Mouse (Mus musculus): ENCODE results near the gene Ptprn2. TPM values are rescaled to one million over a fixed set of nuclear protein-coding genes. Genes with fewer than 3 reads are reported as not detected.

Gene Ptprn2
- polyA plus RNA-seq, 1 experiment from 2014 or later = 0.25 TPM

- no peak for ATAC-seq (ENCODE audit: insufficient number of reproducible peaks, insufficient read depth, low FRiP score, low TSS enrichment, low read depth)
- no peak overlapping the region for H3K4me3 ChIP-seq (replicated peaks)
Measured at GRCm38 (mm10) chr12:117016753-117017595, 531.5 kb downstream of the Ptprn2 start.

GRCm38 (mm10) chr12:117017912-117018311 lies 532.4 kb downstream of the Ptprn2 start:
- H3K36me3 ChIP-seq = no peaks in the 10 kb centered on the region
- no peak for ATAC-seq (ENCODE audit: insufficient number of reproducible peaks, insufficient read depth, low FRiP score, low TSS enrichment, low read depth)
- no peak overlapping the region for H3K4me2 ChIP-seq
- no peak overlapping the region for H3K27ac ChIP-seq
- no peaks in the 10 kb centered on the region for H3K9me3 ChIP-seq
- no peak overlapping the region for H3K9ac ChIP-seq (replicated peaks)
- no peaks in the 10 kb centered on the region; the same call in 1 of the 2 replicates for H3K4me1 ChIP-seq (replicated peaks)
- H3K27me3 ChIP-seq = peaks cover 7% of the 10 kb centered on the region
- H3K4me3 ChIP-seq (replicated peaks) = no peak overlapping the region
- WGBS = 24% methylated on average over 2 of the region's 2 CpGs

More at GRCm38 (mm10) chr12:117016753-117017595, 531.5 kb downstream of the Ptprn2 start:
- Histone ChIP-seq H3K27ac (no peak overlapping the region), H3K4me2 (no peak overlapping the region), H3K27me3 (peaks cover 7% of the 10 kb centered on the region), H3K9me3 (no peaks in the 10 kb centered on the region), H3K36me3 (no peaks in the 10 kb centered on the region), H3K4me1 (replicated peaks) (no peaks in the 10 kb centered on the region), H3K9ac (replicated peaks) (no peak overlapping the region)
- 80% methylated on average over 15 of the region's 15 CpGs for WGBS

GRCm38 (mm10) chr12:117023235-117023634 lies 537.7 kb downstream of the Ptprn2 start:
- H3K9me3 ChIP-seq = no peaks in the 10 kb centered on the region
- H3K9ac ChIP-seq (replicated peaks) = no peak overlapping the region
- WGBS = 49% methylated on average over 4 of the region's 4 CpGs
- no peak overlapping the region for H3K4me3 ChIP-seq (replicated peaks)
- no peaks in the 10 kb centered on the region for H3K27me3 ChIP-seq
- H3K27ac ChIP-seq = no peak overlapping the region
- H3K36me3 ChIP-seq = no peaks in the 10 kb centered on the region
- no peak overlapping the region for H3K4me2 ChIP-seq
- ATAC-seq (ENCODE audit: insufficient number of reproducible peaks, insufficient read depth, low FRiP score, low TSS enrichment, low read depth) = peak; percentile 33; the same call in 1 of the 2 replicates
- H3K4me1 ChIP-seq (replicated peaks) = peaks cover 9% of the 10 kb centered on the region

GRCm38 (mm10) chr12:117024916-117025315 lies 539.4 kb downstream of the Ptprn2 start:
- Histone ChIP-seq H3K9ac (replicated peaks) (no peak overlapping the region), H3K9me3 (no peaks in the 10 kb centered on the region), H3K27me3 (no peaks in the 10 kb centered on the region), H3K4me1 (replicated peaks) (peaks cover 9% of the 10 kb centered on the region), H3K4me2 (no peak overlapping the region), H3K4me3 (replicated peaks) (no peak overlapping the region), H3K36me3 (no peaks in the 10 kb centered on the region), H3K27ac (no peak overlapping the region)
- 86% methylated on average over 4 of the region's 4 CpGs for WGBS
- no peak for ATAC-seq (ENCODE audit: insufficient number of reproducible peaks, insufficient read depth, low FRiP score, low TSS enrichment, low read depth)

GRCm38 (mm10) chr12:117025676-117026075 lies 540.2 kb downstream of the Ptprn2 start:
- Histone ChIP-seq H3K27me3 (no peaks in the 10 kb centered on the region), H3K9ac (replicated peaks) (no peak overlapping the region), H3K36me3 (no peaks in the 10 kb centered on the region), H3K4me1 (replicated peaks) (peaks cover 9% of the 10 kb centered on the region), H3K27ac (no peak overlapping the region), H3K9me3 (no peaks in the 10 kb centered on the region), H3K4me3 (replicated peaks) (no peak overlapping the region), H3K4me2 (no peak overlapping the region)
- no peak for ATAC-seq (ENCODE audit: insufficient number of reproducible peaks, insufficient read depth, low FRiP score, low TSS enrichment, low read depth)

- ATAC-seq (ENCODE audit: insufficient number of reproducible peaks, insufficient read depth, low FRiP score, low TSS enrichment, low read depth) = no peak
- WGBS = 86% methylated on average over 6 of the region's 6 CpGs
Measured at GRCm38 (mm10) chr12:117027351-117027750, 541.8 kb downstream of the Ptprn2 start.

GRCm38 (mm10) chr12:117028333-117028961 lies 542.9 kb downstream of the Ptprn2 start:
- no peaks in the 10 kb centered on the region for H3K27me3 ChIP-seq
- H3K4me1 ChIP-seq (replicated peaks) = peaks cover 5% of the 10 kb centered on the region
- no peak for ATAC-seq (ENCODE audit: insufficient number of reproducible peaks, insufficient read depth, low FRiP score, low TSS enrichment, low read depth)
- no peak overlapping the region for H3K9ac ChIP-seq (replicated peaks)
- H3K9me3 ChIP-seq = no peaks in the 10 kb centered on the region
- no peaks in the 10 kb centered on the region for H3K36me3 ChIP-seq
- no peak overlapping the region for H3K4me2 ChIP-seq
- no peak overlapping the region for H3K27ac ChIP-seq
- H3K4me3 ChIP-seq (replicated peaks) = no peak overlapping the region
- WGBS = 63% methylated on average over 5 of the region's 5 CpGs

More at GRCm38 (mm10) chr12:117027351-117027750, 541.8 kb downstream of the Ptprn2 start:
- Histone ChIP-seq H3K4me2 (no peak overlapping the region), H3K9ac (replicated peaks) (no peak overlapping the region), H3K27me3 (no peaks in the 10 kb centered on the region), H3K9me3 (no peaks in the 10 kb centered on the region), H3K36me3 (no peaks in the 10 kb centered on the region), H3K4me1 (replicated peaks) (peaks cover 9% of the 10 kb centered on the region), H3K4me3 (replicated peaks) (no peak overlapping the region), H3K27ac (no peak overlapping the region)

GRCm38 (mm10) chr12:117033172-117033571 lies 547.7 kb downstream of the Ptprn2 start:
- Histone ChIP-seq H3K9ac (replicated peaks) (no peak overlapping the region), H3K4me2 (no peak overlapping the region), H3K9me3 (no peaks in the 10 kb centered on the region), H3K4me3 (replicated peaks) (no peak overlapping the region), H3K36me3 (no peaks in the 10 kb centered on the region), H3K27me3 (no peaks in the 10 kb centered on the region), H3K27ac (no peak overlapping the region), H3K4me1 (replicated peaks) (no peaks in the 10 kb centered on the region)
- WGBS = 89% methylated on average over 1 of the region's 1 CpGs
- no peak for ATAC-seq (ENCODE audit: insufficient number of reproducible peaks, insufficient read depth, low FRiP score, low TSS enrichment, low read depth)

- H3K36me3 ChIP-seq = no peaks in the 10 kb centered on the region
- H3K9ac ChIP-seq (replicated peaks) = no peak overlapping the region
- H3K4me1 ChIP-seq (replicated peaks) = no peaks in the 10 kb centered on the region
- no peak overlapping the region for H3K27ac ChIP-seq
- no peaks in the 10 kb centered on the region for H3K9me3 ChIP-seq
- no peak overlapping the region for H3K4me2 ChIP-seq
- H3K4me3 ChIP-seq (replicated peaks) = no peak overlapping the region
- no peaks in the 10 kb centered on the region for H3K27me3 ChIP-seq
- ATAC-seq (ENCODE audit: insufficient number of reproducible peaks, insufficient read depth, low FRiP score, low TSS enrichment, low read depth) = no peak
- WGBS = 86% methylated on average over 3 of the region's 3 CpGs
Measured at GRCm38 (mm10) chr12:117034506-117034905, 549.0 kb downstream of the Ptprn2 start.

GRCm38 (mm10) chr12:117035243-117035642 lies 549.7 kb downstream of the Ptprn2 start:
- no peak for ATAC-seq (ENCODE audit: insufficient number of reproducible peaks, insufficient read depth, low FRiP score, low TSS enrichment, low read depth)
- no peak overlapping the region for H3K4me2 ChIP-seq
- H3K27me3 ChIP-seq = no peaks in the 10 kb centered on the region
- H3K9me3 ChIP-seq = no peaks in the 10 kb centered on the region
- no peak overlapping the region for H3K27ac ChIP-seq
- WGBS = 6% methylated on average over 2 of the region's 2 CpGs
- H3K4me1 ChIP-seq (replicated peaks) = no peaks in the 10 kb centered on the region
- no peak overlapping the region for H3K4me3 ChIP-seq (replicated peaks)
- no peaks in the 10 kb centered on the region for H3K36me3 ChIP-seq
- H3K9ac ChIP-seq (replicated peaks) = no peak overlapping the region

- no peak overlapping the region for H3K27ac ChIP-seq
- ATAC-seq (ENCODE audit: insufficient number of reproducible peaks, insufficient read depth, low FRiP score, low TSS enrichment, low read depth) = no peak
- H3K27me3 ChIP-seq = no peaks in the 10 kb centered on the region
- no peak overlapping the region for H3K4me3 ChIP-seq (replicated peaks)
- no peaks in the 10 kb centered on the region for H3K4me1 ChIP-seq (replicated peaks)
- H3K4me2 ChIP-seq = no peak overlapping the region
- no peaks in the 10 kb centered on the region for H3K36me3 ChIP-seq
- WGBS = 48% methylated on average over 3 of the region's 3 CpGs
- H3K9ac ChIP-seq (replicated peaks) = no peak overlapping the region
- H3K9me3 ChIP-seq = no peaks in the 10 kb centered on the region; the same call in 1 of the 2 replicates
Measured at GRCm38 (mm10) chr12:117039411-117039810, 553.9 kb downstream of the Ptprn2 start.

All from limb, embryonic 12.5 days (tissue).